Mouse (Mus musculus): Measurements from ENCODE around the gene Cntnap5c.

DNA sequence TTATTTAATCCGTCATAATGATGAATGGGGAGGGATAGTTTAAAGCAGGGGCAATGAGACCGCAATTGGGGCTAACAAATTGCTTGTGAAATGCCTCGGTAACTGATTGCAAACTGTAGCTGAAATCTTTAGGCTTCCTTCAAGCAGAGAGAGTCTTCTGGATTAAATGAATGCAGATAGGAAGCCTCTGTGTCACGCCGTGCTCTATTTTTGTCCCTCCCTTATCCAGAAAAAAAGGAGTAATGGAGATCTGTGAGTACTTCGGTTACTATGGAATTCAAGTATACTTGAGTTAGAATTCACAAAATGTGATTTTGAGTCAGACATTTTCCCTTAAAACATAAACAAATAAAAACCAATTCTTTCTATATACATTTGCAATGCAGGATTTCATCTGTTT lies 581.9 kb downstream of the Cntnap5c start:
- TF ChIP-seq POLR2A (IDR thresholded peaks at IDR 0.05; ENCODE audit: low read depth, low read length) (no peak), ZMIZ1 (IDR thresholded peaks at IDR 0.05; ENCODE audit: low read depth, low read length) (no peak), CTCF (conservative IDR thresholded peaks at IDR 0.05 in 1 of 2, IDR thresholded peaks at IDR 0.05 in 1 of 2; ENCODE audit: low read depth in 2 of 2, low read length in 2 of 2) (no peak), JUND (conservative IDR thresholded peaks at IDR 0.05; ENCODE audit: low read depth, low read length) (no peak), EP300 (IDR thresholded peaks at IDR 0.05; ENCODE audit: low read length) (no peak), MXI1 (IDR thresholded peaks at IDR 0.05; ENCODE audit: low read depth, low read length) (no peak), BHLHE40 (IDR thresholded peaks at IDR 0.05; ENCODE audit: low read depth, low read length) (no peak)

All from CH12.LX (cell line).